Mouse (Mus musculus) embryonic fibroblast, embryonic 13.5 days (primary cell): ENCODE data around the gene Itgb6.

Source experiments
- CTCF ChIP-seq: IDR thresholded peaks from 2 replicates; pipeline ENCODE4 v1.5.1; 2011; ENCODE audit warnings: mild to moderate bottlenecking, control low read depth, low read length, moderate library complexity, borderline replicate concordance; ENCODE audit not compliant: insufficient read depth
- POLR2A ChIP-seq: IDR thresholded peaks from 2 replicates; pipeline ENCODE4 v1.6.1; 2011; ENCODE audit warnings: low read depth, mild to moderate bottlenecking, control low read depth, low read length, moderate library complexity

DNA sequence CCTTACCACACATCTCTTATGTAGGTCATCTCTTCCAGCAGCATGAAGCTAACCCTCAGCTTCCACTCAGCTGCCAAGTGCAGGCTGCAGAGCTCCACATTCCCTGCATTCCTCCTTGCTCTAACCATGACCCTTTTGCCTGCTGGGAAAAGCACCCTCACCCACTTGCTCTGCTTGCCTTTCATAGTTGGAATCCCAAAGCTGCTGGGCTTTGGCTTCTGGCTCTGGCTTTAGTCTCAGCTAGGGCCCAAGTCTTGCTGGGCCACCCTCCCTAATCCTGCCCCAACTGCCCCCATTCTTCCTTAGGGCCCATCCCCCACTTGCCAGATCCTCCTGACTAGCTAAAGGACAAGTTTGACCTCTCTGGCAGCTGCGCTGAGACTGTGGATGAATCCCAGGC lies 24.3 kb downstream of the Itgb6 start:
- no peak for TF ChIP-seq CTCF
- no peak for TF ChIP-seq POLR2A
